Mouse (Mus musculus) yolk sac, embryonic 10.5 days (tissue): Measurements from ENCODE around the gene AU021092.
A peak's percentile ranks its signal among the peaks of the same experiment; 100 is the strongest.

Experiments
- DNase-seq: peaks from one replicate; pipeline ENCODE4 v3.0.0-alpha.2; 2017; ENCODE audit warnings: low spot score

Gene AU021092

GRCm38 (mm10) chr16:5214126-5214525 is 8.0 kb downstream of the AU021092 start:
- no peak for DNase-seq

- DNase-seq, result no peak
These were observed 9.9 kb downstream of the AU021092 start for GRCm38 (mm10) chr16:5212150-5212549.

- DNase-seq, result no peak
These were observed 11.7 kb downstream of the AU021092 start for GRCm38 (mm10) chr16:5210365-5210764.

- no peak for DNase-seq
These were observed 16.0 kb downstream of the AU021092 start for GRCm38 (mm10) chr16:5206051-5206450.

- DNase-seq, result no peak
These were observed 16.6 kb downstream of the AU021092 start for GRCm38 (mm10) chr16:5205431-5205970.

GRCm38 (mm10) chr16:5203668-5204433 is 18.2 kb downstream of the AU021092 start, which contains the start of gene Nagpa:
TSS of gene Nagpa (minus strand) at chr16:5204012.
- peak; percentile 81 for DNase-seq

GRCm38 (mm10) chr16:5203200-5203599 is 18.9 kb downstream of the AU021092 start:
- peak; percentile 11 for DNase-seq

GRCm38 (mm10) chr16:5202681-5203080 is 19.4 kb downstream of the AU021092 start:
- peak; percentile 37 for DNase-seq

- peak; percentile 29 for DNase-seq
These were observed 27.0 kb downstream of the AU021092 start for GRCm38 (mm10) chr16:5195080-5195479.

GRCm38 (mm10) chr16:5186234-5186633 is 35.9 kb downstream of the AU021092 start:
- DNase-seq, result no peak

- no peak for DNase-seq
These were observed 36.4 kb downstream of the AU021092 start for GRCm38 (mm10) chr16:5185691-5186090.

GRCm38 (mm10) chr16:5184956-5185355 is 37.1 kb downstream of the AU021092 start:
- no peak for DNase-seq

GRCm38 (mm10) chr16:5184101-5184500 is 38.0 kb downstream of the AU021092 start:
- no peak for DNase-seq

GRCm38 (mm10) chr16:5183310-5183975 is 38.7 kb downstream of the AU021092 start:
- DNase-seq, result no peak

GRCm38 (mm10) chr16:5172636-5173035 is 49.5 kb downstream of the AU021092 start:
- no peak for DNase-seq

GRCm38 (mm10) chr16:5168829-5169228 is 53.3 kb downstream of the AU021092 start:
- DNase-seq, result no peak

- DNase-seq, result no peak
These were observed 54.1 kb downstream of the AU021092 start for GRCm38 (mm10) chr16:5168038-5168437.

GRCm38 (mm10) chr16:5164327-5164726 is 57.8 kb downstream of the AU021092 start:
- DNase-seq, result no peak
